Mouse (Mus musculus): ENCODE data around the gene Aph1c. TPM values are rescaled to one million over a fixed set of nuclear protein-coding genes. Genes with fewer than 3 reads are reported as not detected.
A peak's percentile ranks its signal among the peaks of the same experiment; 100 is the strongest.
"Not testable (repeated sequence)": the region's sequence is repeated elsewhere in the genome, so short reads cannot be mapped to it uniquely, and the experiment has no call there.

Gene Aph1c
- polyA plus RNA-seq, 1 experiment from 2014 or later: 36.8 TPM

DNA sequence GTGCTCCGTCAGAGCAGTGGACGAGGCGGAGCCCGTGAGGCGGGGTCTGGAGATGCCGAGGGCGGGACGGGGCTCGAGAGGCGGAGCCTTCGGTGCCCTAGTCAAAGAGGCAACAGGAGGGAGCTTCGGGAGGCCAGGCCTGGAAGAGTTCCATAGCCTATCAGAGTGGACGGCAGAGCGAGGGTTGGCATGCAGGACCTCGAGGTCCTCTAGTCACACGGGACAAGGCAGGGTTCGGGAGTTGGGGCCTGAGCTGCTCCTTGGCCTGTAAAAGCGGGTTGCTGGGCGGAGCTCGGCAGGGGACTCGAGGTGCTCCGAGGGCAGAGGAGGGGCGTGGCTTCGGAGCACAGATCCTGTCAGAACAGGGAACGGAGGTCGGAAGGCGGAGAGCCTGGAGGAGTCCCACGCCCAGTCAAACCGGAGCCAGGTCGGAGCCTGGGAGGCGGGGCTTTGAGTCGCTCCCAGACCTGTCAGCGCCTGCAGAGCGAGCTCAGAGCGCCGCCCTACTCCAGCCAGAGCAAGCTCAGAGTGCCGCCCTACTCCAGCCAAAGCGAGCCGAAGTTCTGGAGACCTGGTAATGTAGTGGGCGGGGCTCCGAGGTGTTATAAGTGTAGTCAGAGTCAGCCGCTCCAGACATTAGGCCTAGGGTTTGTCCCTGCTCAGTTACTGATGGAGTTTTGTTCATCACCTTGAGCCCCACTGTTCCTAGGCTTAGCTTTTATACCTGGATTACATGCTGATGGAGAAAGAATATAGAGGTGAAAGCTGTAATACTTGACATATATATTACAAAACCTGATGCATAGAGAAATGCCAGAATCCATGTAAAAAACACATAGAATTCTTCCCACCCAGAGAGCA is 38.8 kb downstream of the Aph1c start, which contains the start of gene Aph1b:
Gene Aph1b, minus strand, starts transcription at position 27 of the 861 bp plus-strand sequence.
- Histone ChIP-seq H3K9ac (ENCODE audit: low read depth, low read length) (peak within 1 kb of the TSS; percentile 56), H3K9me3 (ENCODE audit: control insufficient read depth) (no peaks in the 10 kb centered on the region), H3K4me1 (replicated peaks; ENCODE audit: control insufficient read depth, insufficient read depth, low read length) (peaks cover 4% of the 10 kb centered on the region; the same call in 1 of the 2 replicates), H3K36me3 (ENCODE audit: control insufficient read depth, insufficient read depth) (no peaks in the 10 kb centered on the region), H3K27me3 (replicated peaks; ENCODE audit: control insufficient read depth, insufficient read depth, low read length) (no peaks in the 10 kb centered on the region), H3K4me3 (ENCODE audit: low read depth, low read length) (peak within 1 kb of the TSS; percentile 72), H3K4me2 (replicated peaks; ENCODE audit: low read depth) (peak within 1 kb of the TSS; percentile 96), H3K27ac (ENCODE audit: low read depth, low read length) (peak within 1 kb of the TSS; percentile 86)
- peak; percentile 97 for ATAC-seq
- TF ChIP-seq CTCF (IDR thresholded peaks at IDR 0.05; ENCODE audit: low read depth): peak; percentile 28
- WGBS: under 1% methylated on average over 42 of the region's 42 CpGs

DNA sequence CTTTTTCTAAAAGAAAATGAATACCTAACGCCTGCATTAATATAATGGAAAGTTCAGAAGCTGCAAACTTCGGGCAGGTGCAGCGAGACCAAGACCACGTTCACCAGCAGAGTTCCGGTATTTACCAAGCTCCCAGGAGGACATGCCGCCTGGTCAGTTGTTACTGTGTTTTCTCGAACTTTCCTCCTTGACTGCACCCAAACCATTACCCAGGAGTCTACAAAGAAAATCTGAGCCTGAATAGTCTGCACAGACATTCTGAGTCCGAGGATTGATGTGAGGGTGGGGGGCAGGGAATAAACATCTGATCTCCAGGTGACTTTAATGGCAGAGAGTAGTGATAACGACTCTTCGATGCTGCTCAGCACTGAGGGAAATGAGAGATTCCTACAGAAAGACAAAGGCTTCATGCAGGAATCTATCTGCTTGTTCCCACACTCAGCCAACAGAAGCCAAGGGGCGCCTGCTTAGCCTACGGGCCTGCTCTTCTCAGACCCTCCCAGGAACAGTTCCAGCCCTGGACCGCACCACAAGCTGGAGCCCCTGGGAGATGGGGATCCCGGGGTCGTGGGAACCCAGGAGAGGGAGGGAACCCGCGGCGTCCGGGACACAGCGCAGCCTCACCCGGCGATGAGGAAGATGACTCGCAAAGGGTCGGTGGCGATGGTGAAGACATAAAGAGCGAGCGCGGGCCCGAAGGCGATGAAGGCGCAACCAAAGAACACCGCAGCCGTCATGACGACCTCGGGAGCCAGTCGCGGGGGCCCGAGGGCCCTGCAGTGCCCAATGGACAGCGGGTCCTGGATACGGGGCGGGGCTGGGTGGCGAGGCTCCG is 39.7 kb downstream of the Aph1c start:
- 1% methylated on average over 43 of the region's 43 CpGs for WGBS
- Histone ChIP-seq H3K27ac (ENCODE audit: low read depth, low read length) (peak overlapping the region; percentile 86), H3K27me3 (replicated peaks; ENCODE audit: control insufficient read depth, insufficient read depth, low read length) (no peaks in the 10 kb centered on the region), H3K9ac (ENCODE audit: low read depth, low read length) (peak overlapping the region; percentile 56), H3K4me1 (replicated peaks; ENCODE audit: control insufficient read depth, insufficient read depth, low read length) (peaks cover 4% of the 10 kb centered on the region; the same call in 1 of the 2 replicates), H3K4me3 (ENCODE audit: low read depth, low read length) (peak overlapping the region; percentile 72), H3K36me3 (ENCODE audit: control insufficient read depth, insufficient read depth) (peaks cover 2% of the 10 kb centered on the region; the same call in 1 of the 2 replicates), H3K9me3 (ENCODE audit: control insufficient read depth) (no peaks in the 10 kb centered on the region), H3K4me2 (replicated peaks; ENCODE audit: low read depth) (peak overlapping the region; percentile 96)
- no peak for TF ChIP-seq CTCF (IDR thresholded peaks at IDR 0.05; ENCODE audit: low read depth)
- peak; percentile 5; the same call in 1 of the 2 replicates for ATAC-seq

- TF ChIP-seq CTCF (IDR thresholded peaks at IDR 0.05; ENCODE audit: low read depth): peak; percentile 83
- Histone ChIP-seq H3K27me3 (replicated peaks; ENCODE audit: control insufficient read depth, insufficient read depth, low read length) (no peaks in the 10 kb centered on the region), H3K4me1 (replicated peaks; ENCODE audit: control insufficient read depth, insufficient read depth, low read length) (no peaks in the 10 kb centered on the region), H3K4me3 (ENCODE audit: low read depth, low read length) (no peak overlapping the region), H3K27ac (ENCODE audit: low read depth, low read length) (no peak overlapping the region), H3K9ac (ENCODE audit: low read depth, low read length) (no peak overlapping the region), H3K36me3 (ENCODE audit: control insufficient read depth, insufficient read depth) (peaks cover 10% of the 10 kb centered on the region; the same call in 1 of the 2 replicates), H3K4me2 (replicated peaks; ENCODE audit: low read depth) (no peak overlapping the region), H3K9me3 (ENCODE audit: control insufficient read depth) (no peaks in the 10 kb centered on the region)
- no peak for ATAC-seq
- 9% methylated on average over 2 of the region's 2 CpGs for WGBS
These were observed 46.7 kb downstream of the Aph1c start for GRCm38 (mm10) chr9:66787821-66788220.

- TF ChIP-seq CTCF (IDR thresholded peaks at IDR 0.05; ENCODE audit: low read depth): peak; percentile 54
- H3K9ac ChIP-seq (ENCODE audit: low read depth, low read length); H3K27me3 ChIP-seq (replicated peaks; ENCODE audit: control insufficient read depth, insufficient read depth, low read length); H3K9me3 ChIP-seq (ENCODE audit: control insufficient read depth); ATAC-seq; H3K27ac ChIP-seq (ENCODE audit: low read depth, low read length); H3K4me3 ChIP-seq (ENCODE audit: low read depth, low read length); H3K4me1 ChIP-seq (replicated peaks; ENCODE audit: control insufficient read depth, insufficient read depth, low read length); H3K4me2 ChIP-seq (replicated peaks; ENCODE audit: low read depth); H3K36me3 ChIP-seq (ENCODE audit: control insufficient read depth, insufficient read depth): not testable (repeated sequence)
- WGBS: no CpG with 5 or more reads among the region's 3 CpGs
These were observed 50.0 kb downstream of the Aph1c start for GRCm38 (mm10) chr9:66784552-66784951.

GRCm38 (mm10) chr9:66770701-66771100 is 63.8 kb downstream of the Aph1c start:
- no peak for TF ChIP-seq CTCF (IDR thresholded peaks at IDR 0.05; ENCODE audit: low read depth)
- H3K27ac ChIP-seq (ENCODE audit: low read depth, low read length): no peak overlapping the region
- ATAC-seq: no peak
- no peak overlapping the region for H3K4me3 ChIP-seq (ENCODE audit: low read depth, low read length)
- no peaks in the 10 kb centered on the region for H3K36me3 ChIP-seq (ENCODE audit: control insufficient read depth, insufficient read depth)
- H3K9ac ChIP-seq (ENCODE audit: low read depth, low read length): no peak overlapping the region
- no peaks in the 10 kb centered on the region for H3K27me3 ChIP-seq (replicated peaks; ENCODE audit: control insufficient read depth, insufficient read depth, low read length)
- 0 out of 2 replicates have a peak, but pooled peaks cover 7% of the 10 kb centered on the region for H3K4me1 ChIP-seq (replicated peaks; ENCODE audit: control insufficient read depth, insufficient read depth, low read length)
- no peak overlapping the region for H3K4me2 ChIP-seq (replicated peaks; ENCODE audit: low read depth)
- H3K9me3 ChIP-seq (ENCODE audit: control insufficient read depth): no peaks in the 10 kb centered on the region

DNA sequence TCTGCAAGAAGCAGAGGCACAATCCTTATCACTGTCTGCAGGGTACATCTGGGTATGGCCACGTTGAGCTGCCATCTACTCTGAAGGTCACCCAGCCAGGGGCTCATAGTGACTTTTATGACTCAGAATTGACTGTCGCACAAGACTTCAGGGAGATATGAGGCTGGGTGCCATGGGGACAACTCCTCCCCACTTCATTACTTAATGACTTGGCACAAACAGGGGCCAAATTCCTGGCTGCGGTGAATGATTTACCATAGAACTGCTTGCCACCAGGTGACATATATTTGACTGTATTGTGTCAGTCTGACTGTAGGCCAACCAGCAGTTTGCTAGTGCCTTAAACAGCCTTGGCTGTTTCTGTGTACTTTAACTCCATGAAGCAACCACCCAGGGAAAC is 65.3 kb downstream of the Aph1c start:
- no peak overlapping the region for H3K4me2 ChIP-seq (replicated peaks; ENCODE audit: low read depth)
- H3K27me3 ChIP-seq (replicated peaks; ENCODE audit: control insufficient read depth, insufficient read depth, low read length): no peaks in the 10 kb centered on the region
- no peak overlapping the region for H3K4me3 ChIP-seq (ENCODE audit: low read depth, low read length)
- peak; percentile 97 for ATAC-seq
- no peak overlapping the region for H3K9ac ChIP-seq (ENCODE audit: low read depth, low read length)
- no peak for TF ChIP-seq CTCF (IDR thresholded peaks at IDR 0.05; ENCODE audit: low read depth)
- H3K27ac ChIP-seq (ENCODE audit: low read depth, low read length): peak overlapping the region; percentile 68
- H3K9me3 ChIP-seq (ENCODE audit: control insufficient read depth): no peaks in the 10 kb centered on the region
- H3K4me1 ChIP-seq (replicated peaks; ENCODE audit: control insufficient read depth, insufficient read depth, low read length): 0 out of 2 replicates have a peak, but pooled peaks cover 7% of the 10 kb centered on the region
- no peaks in the 10 kb centered on the region for H3K36me3 ChIP-seq (ENCODE audit: control insufficient read depth, insufficient read depth)
- WGBS: 37% methylated on average over 3 of the region's 3 CpGs
